Mouse (Mus musculus) cerebellum, adult 18-20 months (tissue): ENCODE data around the gene Tbc1d8.
A peak's percentile ranks its signal among the peaks of the same experiment; 100 is the strongest.

Source experiments
- DNase-seq, 2 experiments: peaks; one replicate each; pipeline ENCODE4 v3.0.0; 2021

Gene Tbc1d8

DNA sequence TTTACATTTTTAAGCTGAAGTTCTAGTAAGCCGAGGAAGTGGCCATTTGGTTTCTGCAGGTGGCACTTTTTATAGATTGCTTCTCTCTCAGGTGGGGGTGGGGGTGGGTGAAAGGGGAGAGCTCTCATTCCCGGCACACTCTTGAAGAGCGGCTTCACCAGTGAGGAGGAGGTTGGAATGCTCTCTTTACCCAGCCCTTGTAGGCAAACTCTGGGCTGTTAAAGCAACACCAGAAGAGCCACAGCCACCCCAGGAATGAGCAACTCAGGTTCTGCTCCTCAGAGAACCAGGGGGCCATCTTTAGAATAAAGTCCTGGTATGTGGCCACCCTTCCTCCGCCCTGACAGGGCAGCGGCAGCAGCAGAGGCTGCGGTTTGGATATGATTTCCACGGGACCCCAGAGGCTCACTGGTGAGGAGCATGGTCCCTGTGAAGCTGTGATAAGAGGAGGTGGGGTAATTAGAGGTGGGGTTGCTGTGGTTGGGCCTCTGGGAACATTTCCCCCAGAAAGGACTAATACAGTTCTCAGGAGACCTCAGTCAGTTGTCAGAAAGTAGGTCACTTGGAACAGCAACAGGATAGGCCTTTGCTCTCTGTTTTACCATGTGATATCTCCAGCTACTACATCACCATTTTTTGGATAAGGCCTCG is 85.2 kb downstream of the Tbc1d8 start:
- no peak for DNase-seq

- peak; percentile 83 to 89 for DNase-seq
Observed at GRCm38 (mm10) chr1:39392189-39392588, 86.4 kb downstream of the Tbc1d8 start.

DNA sequence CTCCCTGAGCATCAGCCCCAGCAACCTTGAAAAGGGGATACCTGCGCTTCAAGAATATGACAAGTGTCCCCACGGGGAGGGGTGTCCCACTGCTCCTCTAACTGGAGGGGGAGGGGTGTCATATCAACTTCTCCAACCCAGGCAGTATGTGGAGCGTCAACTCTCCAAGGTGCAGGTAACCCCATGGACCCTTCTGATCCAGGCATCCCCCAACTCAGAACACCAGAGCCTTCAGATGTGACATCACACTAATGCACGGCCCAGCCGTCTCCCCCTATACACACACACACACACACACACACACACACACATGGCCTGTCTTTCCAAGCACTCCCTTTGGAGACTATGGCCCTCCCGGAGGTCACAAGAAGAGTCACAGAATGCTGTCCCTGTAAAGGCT is 86.9 kb downstream of the Tbc1d8 start:
- no peak for DNase-seq

- no peak for DNase-seq
Observed at GRCm38 (mm10) chr1:39389338-39389737, 89.2 kb downstream of the Tbc1d8 start.

- DNase-seq: no peak
Observed at GRCm38 (mm10) chr1:39388163-39388562, 90.4 kb downstream of the Tbc1d8 start.

DNA sequence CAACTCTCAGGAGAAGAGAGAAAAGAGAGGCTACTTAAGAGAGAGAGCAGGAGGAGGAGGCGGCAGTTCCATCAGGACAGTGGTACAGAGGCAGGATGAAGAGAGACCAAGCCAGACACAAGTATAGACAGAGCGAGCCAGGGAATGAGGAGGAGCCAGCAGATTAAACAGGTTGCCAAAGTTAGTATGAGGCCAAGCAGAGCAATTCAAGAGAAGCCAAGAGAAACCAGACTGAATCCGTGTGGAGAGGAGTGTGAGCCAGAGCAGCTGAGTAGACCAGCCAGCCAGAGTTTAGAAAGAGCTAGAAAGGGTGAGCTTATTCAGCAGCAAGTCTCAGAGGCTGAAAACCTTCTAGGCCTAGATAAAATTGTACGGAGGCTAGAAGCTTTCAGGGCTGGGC is 91.1 kb downstream of the Tbc1d8 start:
- DNase-seq: peak in 1 of 2 experiments; percentile 29

DNA sequence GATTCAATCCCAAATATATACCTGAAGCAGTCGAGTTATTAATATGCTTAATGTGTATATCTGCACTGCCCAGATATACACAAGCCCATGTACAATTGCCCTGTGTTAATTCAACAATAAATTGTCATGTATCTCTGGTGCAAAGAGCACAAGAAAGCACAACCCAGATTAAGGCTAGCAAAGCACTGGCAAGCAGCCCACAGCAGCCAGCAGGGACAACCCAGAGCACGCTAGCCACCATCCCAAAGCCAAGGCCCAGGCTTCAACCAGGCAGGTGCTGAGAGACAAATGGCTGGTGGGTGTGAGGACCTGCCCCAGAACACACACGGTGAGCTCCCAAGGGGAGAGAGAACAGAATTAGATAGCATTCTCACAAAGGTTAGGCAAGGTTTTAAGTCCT is 92.1 kb downstream of the Tbc1d8 start:
- peak; percentile 37 to 41 for DNase-seq

DNA sequence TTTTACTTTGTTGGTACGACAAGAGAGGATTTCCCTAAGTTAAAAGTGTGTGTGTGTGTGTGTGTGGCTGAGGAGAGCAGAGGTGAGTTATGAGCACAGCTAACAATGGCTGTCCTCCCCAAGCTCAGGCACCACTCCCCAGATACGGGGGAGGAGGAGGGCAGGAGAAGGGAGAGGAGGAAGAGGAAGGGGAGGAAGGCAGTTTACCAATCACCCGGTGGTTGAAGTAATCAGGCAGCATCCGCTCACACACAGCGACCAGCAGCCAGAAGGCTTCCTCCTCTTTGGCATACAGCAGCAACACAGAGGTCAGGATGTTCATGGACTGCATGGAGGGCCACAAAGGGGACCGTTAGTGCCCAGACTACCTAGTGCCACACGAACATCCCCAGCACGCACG is 93.6 kb downstream of the Tbc1d8 start:
- no peak for DNase-seq

GRCm38 (mm10) chr1:39381017-39381416 is 97.5 kb downstream of the Tbc1d8 start:
- DNase-seq: no peak

DNA sequence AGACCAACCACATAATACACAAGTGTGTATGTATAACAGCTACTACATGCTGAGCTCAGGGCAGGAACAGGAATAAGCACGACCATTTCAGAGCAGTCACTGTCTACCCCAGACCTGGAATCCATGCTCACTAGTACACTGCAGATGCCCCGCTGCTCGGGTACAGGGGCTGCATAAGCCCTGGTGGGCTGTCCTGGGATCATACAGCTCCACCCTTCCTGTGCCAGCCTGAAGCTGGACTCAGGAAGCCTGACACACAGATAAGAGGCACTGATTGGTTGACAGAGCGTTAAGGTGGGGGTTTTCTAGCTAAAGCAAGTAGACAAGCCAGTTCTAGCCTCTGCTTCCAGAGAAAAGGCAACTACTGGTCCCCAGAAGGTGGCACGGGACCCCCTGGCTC is 99.5 kb downstream of the Tbc1d8 start:
- DNase-seq: no peak

- DNase-seq: no peak
Observed at GRCm38 (mm10) chr1:39378540-39378939, 100.0 kb downstream of the Tbc1d8 start.

DNA sequence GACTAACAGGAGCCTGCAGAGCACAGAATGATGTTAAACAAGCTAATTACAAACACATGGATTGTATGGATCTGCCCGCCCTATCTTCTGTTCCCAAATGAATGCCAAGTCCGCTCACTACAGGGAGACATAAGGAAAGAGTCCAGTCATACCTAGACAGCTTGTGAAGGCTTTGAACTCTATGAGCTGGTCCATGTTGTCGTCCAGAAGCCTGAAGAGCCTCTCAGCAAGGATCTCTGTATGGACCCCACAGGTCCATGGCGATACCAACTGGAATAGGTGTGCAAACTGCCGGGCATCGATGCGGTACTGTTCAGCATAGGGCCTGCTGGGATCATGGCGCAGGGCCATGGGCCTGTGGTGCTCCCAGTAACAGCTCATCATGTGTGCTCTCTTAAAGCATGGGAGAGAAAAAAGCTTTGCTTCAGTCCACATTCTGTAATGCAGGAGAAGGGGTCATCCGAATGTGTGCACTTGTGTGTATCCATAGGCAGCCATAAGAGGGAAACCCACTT is 101.8 kb downstream of the Tbc1d8 start:
- peak; percentile 43 to 47 for DNase-seq

DNA sequence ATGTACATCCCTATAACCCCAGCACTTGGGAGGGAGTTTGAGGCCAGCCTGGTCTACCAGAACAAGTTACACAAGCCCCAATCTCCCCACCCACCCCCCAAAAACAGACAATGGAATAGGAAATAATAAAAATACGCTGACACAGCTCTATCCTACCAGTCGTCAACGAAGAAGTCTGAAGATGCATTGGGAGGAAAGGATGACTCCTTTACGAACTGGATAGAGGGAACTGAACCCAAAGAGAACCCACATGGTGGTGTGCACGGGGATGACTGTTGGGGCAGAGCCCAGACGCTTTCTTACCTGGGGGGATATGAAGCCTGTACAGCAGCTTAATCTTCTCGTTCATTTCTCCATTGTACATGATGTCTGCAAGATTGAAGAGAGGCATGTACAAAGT is 102.4 kb downstream of the Tbc1d8 start:
- DNase-seq: no peak

DNA sequence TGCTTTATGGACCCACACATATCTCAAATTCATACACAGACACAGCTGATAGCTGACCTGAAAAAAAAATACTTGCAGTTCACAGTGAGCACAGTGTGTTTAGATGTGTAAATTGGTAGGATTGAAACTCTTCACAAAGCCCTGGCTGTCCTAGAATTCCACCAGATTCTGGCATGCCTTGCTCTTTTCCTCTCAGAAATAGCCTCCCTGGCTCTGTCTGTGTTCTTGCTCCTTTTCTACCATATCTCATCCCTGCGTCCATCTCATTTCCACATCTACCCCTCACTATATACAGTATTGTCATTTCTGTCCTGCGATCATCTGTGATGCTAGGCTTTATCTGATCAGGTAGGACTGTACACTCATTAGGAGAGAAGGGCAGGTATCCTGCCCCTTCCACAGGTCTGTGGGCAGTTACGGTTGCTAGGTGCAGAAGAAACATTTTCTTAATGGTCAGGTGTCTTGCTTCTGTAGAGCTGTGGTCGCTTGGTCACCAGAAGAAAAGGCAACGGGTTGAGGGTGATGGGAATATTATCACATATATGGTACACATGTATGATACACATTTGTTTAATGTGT is 104.2 kb downstream of the Tbc1d8 start:
- DNase-seq: no peak

GRCm38 (mm10) chr1:39373378-39373777 is 105.2 kb downstream of the Tbc1d8 start:
- no peak for DNase-seq

DNA sequence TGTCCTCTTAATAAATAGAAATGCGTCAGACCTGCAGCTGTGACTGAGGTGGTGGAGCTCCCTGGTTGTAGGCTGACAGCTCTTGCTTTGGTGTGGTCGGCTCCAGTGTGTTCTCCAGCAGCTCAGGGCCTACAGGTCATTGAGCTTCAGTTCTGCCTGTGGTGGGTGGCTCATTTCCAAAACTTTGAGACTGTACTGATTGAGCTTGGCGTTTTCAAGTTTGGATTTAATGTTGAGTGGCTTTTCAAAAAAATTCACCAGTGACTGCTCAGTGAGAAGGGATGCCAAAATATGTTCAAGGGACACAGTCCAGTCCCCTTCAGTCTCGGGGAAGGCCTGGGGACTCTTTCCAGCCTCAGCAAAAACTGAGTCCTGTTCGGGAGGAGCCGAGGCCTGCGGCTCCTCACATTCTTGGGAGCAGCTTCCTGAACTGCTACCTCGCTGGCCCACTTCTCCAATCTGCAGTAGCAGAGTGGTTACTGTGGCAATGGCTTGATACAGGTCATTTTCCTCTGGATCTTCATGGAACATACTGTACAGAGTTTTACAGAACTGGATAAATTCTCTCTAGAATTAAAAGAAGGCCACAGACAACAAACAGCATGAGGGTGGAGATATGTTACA is 106.2 kb downstream of the Tbc1d8 start:
- no peak for DNase-seq

- DNase-seq: no peak
Observed at GRCm38 (mm10) chr1:39370431-39370830, 108.1 kb downstream of the Tbc1d8 start.

DNA sequence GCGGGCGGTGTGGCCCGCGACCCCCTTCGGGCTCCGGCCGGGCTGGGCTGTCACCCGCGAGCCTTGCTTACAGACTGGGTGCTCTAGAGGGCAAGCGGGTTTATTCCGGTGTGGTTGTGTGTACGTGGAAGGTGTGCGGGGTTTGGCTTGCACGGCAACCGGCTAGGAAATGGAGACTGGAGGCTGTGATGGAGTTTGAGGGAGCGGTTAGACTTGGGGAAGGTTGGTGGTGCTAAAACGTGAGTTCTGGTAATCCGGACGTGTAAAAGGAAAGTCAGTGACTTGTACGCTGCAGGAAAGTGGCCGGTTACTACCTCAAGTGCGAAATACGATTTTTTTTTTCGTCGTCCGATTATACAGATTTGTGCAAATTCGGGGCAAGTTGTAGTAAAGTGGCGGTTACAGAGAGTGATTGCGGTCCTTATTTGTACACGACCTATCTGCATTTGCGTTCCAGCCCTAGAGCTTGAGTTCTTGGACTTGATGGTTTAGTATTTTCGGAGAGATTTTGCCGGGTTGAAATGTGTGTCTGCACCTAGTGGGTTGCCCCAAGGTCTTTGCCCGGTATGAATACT is 110.2 kb downstream of the Tbc1d8 start:
- DNase-seq: no peak

GRCm38 (mm10) chr1:39367601-39368266 is 110.8 kb downstream of the Tbc1d8 start, which contains the start of gene Rpl31:
Gene Rpl31, plus strand, starts transcription at chr1:39367842.
- DNase-seq: peak; percentile 98 to 99

DNA sequence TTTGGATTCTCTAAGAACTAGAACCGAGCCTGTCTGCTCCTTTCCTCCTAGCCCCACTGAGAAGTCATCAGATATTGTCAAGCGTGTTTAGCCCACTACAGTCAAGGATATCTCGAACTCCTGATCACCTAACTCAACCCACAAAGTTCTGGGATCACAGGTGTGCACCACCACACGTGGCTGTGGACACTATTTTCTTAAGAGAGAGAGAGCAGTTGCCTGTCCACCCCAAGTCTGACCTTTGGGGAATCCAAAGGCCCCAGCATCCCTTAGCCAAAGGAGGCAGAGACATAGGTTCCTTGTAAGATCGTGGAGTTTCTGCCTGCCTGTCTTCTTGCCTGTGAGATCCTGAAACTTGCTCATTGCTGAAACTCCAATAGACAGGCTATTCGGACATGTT is 111.5 kb downstream of the Tbc1d8 start:
- DNase-seq: peak in 1 of 2 experiments; percentile 23

GRCm38 (mm10) chr1:39365562-39365961 is 113.0 kb downstream of the Tbc1d8 start:
- no peak for DNase-seq

DNA sequence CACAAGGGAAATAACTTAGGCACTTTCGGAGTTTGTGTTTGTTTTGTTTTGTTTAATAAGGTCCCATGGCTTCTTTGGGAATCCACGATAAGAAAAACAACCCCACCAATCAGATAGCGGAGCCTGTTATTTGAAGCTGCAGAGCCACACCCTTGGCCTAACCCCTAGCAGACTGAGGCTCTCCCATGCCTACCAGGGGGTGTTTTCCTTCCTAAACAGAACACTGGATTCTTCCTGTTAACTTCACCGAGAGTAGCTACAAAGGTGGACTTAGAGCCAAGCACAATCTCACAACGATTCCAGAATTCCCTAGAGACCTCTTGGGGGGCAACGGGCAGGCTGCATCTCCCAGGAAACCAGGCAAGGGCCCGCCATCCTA is 116.1 kb downstream of the Tbc1d8 start:
- no peak for DNase-seq
